Mouse (Mus musculus) kidney, postnatal 36 days (tissue): ENCODE data around the gene Pih1d3.

Source experiments
- DNase-seq, 2 experiments: peaks; one replicate each; pipeline ENCODE4 v3.0.0; 2021 to 2022; ENCODE audit warnings: mixed read lengths in 2 of 2

The Pih1d3 gene

DNA sequence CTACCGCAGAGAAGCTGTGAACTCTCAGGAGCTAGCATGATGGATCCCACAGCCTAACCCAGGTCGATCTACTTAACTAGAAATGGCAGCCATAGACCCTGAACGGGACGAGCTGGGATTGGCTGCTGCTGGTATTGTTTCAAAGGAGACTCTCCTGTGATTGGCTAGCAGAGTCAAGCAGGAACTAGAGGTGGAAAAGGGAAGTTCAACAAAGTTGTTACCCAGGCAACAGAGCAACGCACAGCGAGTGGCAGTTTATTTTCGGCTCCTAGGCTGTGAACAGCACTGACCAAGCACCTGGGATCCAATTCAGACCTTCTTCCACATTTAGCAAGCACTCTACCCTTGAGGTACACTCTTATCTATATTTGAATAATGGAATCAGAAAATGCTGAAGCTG is at the start of gene Pih1d3, which contains the start of gene 4931428L18Rik:
Pih1d3 (plus strand) TSS at position 275 of the 400 bp plus-strand sequence.
4931428L18Rik (minus strand) TSS at position 121 of the 400 bp plus-strand sequence.
- DNase-seq, result no peak

DNA sequence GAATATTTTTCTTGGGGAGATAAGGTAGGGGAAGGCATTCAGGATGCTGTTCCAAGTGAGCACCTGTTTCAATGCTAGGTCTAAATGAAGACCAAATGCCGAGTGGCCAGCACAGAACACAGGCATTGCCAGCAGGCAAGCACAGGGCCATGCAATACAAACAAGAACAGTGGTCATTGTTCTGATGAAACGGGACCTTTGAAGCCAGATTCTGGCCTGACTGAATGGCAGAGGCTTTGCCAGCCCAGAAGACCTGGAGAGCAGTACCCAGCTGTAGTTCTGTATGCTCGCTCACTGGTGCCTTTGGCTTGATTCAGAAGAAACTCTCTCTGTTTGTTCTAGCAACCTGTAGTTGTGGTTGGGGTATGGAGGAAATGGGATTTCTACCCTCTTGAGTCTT is 47.2 kb upstream of the Pih1d3 start:
- DNase-seq, result no peak

DNA sequence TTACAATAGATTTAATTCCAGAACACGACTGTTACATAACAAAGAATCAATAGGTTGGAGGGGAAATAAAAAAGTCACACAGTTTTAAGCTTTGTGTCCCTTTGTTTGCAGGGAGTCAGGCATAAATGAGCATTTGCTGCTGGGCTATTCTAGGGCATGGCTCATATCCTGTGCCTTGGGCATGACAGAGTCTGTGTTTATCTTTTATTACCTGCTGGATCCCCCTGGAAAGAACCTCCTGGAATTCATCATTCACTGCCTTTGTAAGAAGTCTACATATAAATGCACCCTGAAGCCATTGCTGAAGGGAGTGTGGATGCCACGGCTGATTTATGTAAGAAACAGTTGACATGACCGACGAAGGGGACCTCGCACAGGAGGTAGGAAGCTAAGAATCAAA is 46.5 kb upstream of the Pih1d3 start, which contains the start of gene Lgsn:
Lgsn (plus strand) TSS at position 301 of the 400 bp plus-strand sequence.
- DNase-seq, result no peak

DNA sequence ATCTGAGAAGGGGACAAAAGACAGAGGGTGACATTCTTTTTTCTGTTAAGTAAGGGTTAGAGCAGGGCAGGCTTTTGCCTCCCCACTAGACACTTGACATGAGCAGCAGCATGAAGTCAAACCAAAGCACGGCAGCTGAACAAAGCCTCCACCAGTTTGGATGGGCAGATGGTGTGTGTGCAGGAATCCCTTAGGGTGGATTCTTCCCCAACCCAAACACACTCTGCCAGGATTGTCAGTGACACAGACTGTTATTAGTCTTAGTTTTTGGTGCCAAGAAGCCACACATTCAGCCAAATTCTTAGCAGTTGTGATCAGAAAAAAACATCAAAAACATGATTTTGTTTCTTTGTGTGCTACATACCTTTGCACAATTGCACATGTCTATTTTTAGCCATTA is 44.4 kb upstream of the Pih1d3 start:
- no peak for DNase-seq

DNA sequence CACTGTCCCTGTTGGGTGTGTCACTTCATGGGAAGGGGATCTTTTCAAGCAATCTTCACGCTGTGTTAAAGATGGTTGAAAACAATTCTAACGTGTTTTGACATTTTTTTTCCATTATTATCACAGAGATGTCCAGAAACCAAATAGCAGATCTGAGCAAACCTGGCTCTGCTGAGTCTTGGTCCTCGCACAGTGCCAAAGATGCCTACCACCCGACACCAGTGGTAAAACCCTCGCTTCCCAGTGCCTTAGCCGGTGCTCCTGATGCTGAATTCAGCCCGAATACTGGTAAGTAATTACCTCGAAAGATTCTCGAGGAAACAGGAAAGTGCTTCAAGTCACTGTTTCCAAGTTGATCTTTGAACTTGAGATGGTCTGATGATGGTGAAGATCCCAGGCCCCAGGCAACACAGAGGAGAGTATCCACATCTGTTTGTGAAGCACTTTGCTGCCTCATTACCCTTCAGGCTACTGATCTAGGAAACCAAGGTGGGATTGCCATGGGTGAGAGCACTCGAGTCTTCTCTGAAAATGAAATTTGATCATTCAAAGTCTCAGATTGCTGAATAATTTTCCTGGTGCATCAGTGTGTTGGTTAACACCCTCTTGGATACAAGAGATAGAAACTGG is 32.3 kb upstream of the Pih1d3 start:
- no peak for DNase-seq

DNA sequence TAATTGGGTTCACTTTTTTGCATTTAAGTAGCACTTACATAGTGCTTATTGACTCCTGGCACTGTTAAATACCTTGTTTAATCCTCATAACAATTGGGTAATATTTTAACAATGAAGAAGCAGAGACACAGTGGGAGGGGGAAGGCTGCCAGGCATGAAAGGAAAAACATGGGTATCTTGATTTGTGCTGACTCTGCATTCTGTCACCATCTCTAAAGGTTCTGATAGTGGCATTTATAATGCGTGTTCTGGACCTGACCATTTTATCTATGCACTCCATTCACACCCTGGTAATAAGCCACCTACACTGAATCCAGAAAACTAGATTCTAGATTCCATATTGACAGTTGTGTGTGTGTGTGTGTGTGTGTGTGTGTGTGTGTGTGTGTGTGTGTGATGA is 27.0 kb upstream of the Pih1d3 start:
- DNase-seq, result no peak

DNA sequence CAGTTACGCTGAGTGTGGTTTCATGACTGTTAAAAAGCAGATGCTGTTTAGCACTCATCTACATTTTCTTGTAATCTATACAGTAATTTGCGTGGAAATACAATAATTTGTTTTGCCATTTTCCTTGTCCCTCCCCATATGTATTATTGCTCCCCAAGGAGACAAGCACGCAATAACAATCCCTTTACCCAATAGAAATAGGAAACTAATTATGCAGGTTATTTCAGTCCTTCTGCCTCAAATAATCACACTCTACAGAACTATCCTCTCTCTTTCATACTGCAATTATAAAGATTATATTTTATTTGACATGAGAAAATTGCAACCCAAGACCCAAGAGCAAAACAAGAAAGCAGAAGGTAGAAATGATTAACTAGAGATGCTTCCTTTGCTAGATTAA is 25.7 kb upstream of the Pih1d3 start:
- DNase-seq, result no peak

DNA sequence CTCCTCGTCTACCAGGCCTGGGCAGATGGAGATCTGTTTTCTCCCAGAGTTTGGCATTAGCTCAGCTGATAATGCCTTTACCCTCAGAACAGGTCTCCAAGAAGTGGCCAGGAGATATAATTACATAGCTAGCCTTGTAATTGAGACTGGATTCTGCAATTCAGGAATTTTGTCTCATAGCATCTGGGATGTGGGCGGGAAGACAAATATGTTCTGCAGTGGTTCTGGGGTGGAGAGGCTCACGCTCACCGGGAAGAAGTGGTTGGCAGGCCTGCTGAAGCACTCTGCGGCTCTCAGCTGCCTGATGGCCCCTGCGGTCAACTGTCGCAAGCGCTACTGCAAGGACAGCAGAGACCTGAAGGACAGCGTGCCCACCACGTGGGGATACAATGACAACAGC is 18.9 kb upstream of the Pih1d3 start:
- DNase-seq, result no peak

DNA sequence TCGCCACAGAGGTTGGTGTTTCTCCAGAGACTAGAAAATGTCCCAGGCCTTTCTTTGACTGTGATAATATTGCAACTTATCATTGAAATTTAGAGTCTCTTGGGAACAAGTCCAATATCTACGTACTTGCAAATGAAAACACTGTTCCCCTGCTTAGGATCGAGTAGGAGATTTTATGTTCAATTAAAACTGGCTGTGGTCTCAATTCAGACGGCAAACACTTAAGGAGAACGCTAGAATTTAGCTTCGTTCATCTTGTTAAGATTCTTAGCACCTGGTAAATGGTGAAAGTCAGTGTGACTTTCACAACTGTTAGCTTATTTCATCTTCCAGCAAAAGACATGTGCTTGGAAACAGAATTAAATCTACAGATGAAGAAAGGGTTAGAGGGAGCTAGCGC is 17.3 kb upstream of the Pih1d3 start:
- no peak for DNase-seq

DNA sequence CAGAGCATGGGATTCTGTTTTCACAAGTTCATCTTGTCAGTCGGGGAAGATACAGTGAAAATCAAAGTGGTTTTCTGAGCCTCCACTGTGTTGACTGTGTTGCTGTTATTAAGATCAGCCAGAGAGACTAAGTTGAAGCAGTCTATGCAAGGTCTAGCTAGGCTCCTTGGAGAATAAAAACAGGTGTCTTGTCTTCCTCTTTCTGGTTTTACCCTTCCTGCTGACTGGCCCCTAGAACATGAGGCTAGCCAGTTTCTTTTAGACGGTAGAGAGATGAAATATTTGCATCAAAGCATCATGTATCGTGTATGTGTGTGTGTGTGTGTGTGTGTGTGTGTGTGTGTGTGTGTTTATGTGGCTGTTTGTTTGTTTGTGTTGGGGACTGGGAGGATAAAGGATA is 16.9 kb upstream of the Pih1d3 start:
- DNase-seq, result no peak

DNA sequence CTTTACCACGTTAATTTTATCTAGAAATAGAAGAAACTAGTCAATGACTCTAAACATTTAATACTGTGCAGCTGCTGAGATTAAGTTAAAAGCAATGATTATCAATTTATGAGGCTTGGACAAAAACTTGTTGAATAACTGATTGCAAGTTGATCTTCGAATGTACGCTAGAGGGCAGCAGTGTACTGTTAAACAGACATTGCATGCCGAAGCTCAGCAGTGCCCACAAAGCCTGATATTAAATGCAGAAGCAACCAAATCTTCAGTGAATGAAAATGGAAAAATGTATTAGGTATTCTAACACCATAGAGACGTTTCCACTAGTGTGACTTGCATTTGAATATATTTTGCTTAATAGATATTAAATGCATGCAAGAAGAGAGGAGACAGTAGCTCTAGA is 12.5 kb upstream of the Pih1d3 start:
- peak; percentile 40 to 75 for DNase-seq

DNA sequence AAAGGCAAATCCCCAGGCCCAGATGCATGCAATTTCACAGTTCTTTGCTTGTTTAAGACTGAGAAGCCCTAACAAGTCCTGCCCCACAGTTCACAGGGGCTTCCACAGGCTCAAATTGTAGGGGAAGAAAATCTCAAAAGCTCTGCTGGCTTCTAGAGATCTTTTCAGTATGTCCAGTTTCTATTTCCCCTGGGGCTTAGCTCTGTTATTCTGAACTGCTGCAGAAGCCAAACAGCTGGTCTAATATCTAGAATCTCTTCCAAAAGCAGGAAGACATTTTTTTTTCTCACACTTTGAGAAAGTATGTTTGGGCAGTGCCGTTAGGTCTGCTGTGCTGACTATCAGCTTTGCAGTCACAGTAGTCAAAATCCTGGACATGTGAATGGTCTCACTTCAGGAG is 7.8 kb upstream of the Pih1d3 start:
- no peak for DNase-seq

DNA sequence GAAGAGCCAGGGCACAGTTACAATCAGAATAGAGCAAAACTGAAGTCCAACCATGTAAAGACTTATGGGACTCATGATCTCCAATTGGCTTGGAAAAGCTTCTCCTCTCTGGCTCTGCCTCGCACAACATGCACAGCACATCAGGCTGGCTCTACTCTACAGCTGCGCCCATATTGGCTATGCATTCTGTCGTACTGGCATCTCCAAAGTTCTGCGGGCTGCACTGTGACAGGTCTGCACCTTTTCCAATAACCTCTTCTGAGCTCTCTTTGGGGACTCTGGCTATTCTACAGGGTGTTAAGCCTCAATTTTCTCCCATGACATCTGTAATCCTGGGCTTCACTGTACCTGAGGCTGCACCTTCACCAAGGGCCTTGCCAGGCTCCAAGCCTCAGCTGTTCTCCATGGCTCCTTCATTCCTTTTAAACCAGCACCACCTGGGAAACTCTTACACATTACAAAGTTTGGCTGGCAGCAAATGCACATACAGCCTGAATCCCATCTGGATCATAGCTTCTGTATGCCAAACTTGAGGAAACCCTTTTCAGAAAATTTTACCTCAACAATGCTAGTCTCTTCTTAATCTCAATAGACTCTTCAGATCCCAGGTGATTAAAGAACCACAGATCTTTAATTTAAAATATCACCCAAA is 1.9 kb upstream of the Pih1d3 start:
- DNase-seq, result no peak

DNA sequence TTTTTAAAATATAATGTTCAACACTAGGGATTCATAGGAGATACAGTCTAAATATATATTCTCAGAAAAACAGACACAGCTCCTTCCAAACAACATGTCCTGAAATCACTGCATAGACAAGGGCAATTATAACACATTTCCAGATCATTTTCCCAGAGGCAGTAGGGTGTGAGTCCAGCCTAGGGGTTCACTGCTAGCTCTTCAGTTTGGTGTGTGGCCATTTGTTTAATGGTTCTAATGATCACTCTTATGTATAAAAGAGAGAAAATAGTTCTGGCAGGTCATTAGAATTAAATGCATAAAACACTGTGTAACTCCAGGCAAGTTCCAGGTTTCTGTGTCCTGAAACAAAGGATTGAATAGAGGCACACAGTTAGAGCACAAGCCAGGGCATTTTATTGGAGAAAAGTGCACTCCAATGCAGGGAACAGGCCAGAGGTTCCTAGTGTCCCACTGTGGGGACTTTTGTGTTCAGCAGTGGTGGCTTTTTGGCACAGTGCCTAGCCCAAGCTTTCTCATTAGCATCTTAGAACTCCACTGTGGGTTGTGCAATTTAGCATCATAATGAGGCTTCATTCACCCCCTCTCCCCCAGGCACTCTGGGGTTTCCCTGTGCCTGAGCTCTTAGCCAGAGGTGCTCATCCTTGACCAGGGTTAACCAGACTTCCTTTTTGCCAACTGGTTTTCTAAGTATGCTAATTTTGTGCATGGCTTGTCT is 10.8 kb downstream of the Pih1d3 start:
- peak; percentile 2 to 48 for DNase-seq

DNA sequence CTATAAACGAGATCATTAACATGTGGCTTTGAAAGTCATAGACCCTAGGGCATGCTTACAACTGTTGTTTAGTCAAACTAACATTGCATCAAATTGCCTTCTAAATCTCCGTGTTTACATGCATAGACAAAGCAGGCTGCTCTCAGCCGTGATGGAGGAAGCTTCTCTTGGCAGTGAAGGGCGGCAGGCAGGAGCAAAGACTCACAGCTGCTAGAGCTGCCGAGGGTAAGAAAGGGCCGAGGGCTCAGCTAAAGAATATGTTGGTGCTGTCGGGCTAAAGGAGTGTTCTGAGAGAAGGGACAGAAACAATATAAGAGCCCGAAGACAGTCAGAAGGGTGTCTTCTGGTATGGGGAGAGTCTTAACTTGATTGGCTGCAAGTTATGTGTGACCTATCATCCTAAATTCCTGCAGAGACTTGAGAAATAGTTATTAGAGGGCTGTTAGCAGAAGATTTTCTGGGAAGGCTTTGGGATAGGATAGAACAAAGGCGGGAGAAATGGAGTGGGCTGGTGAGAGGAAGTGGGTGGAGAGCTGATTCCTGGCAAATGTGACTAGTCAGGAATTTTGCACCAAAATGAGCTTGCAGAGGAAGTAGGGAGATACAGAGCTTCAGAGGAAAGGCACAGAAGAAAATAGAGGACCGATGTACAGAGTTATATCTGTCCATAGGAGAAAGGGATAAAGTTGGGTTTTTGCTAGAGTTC is 37.7 kb downstream of the Pih1d3 start:
- DNase-seq, result no peak
